Mouse (Mus musculus) heart, postnatal 0 days (tissue): ENCODE data around the gene Asf1a. TPM values are rescaled to one million over a fixed set of nuclear protein-coding genes. Genes with fewer than 3 reads are reported as not detected.
A peak's percentile ranks its signal among the peaks of the same experiment; 100 is the strongest.

Source experiments
- ATAC-seq: fragments of 200-750 bp; cut with Nextera tagmentation; 2 replicates; pipeline ENCODE4 v1.8.0; 2017; ENCODE audit warnings: low read depth, moderate number of reproducible peaks, moderate library complexity; ENCODE audit not compliant: insufficient read depth
- DNase-seq: peaks from one replicate; pipeline ENCODE4 v3.0.0-alpha.2; 2016; ENCODE audit warnings: low spot score
- H3K27ac ChIP-seq: fragments of 300-500 bp; sonication (generic); 2 replicates; pipeline ENCODE4 v1.5.1; 2014; ENCODE audit warnings: low read depth, mild to moderate bottlenecking
- H3K27me3 ChIP-seq: fragments of 300-500 bp; sonication (generic); 2 replicates; pipeline ENCODE4 v1.6.1; 2014; ENCODE audit warnings: low read length, mixed read lengths; ENCODE audit not compliant: control insufficient read depth, insufficient read depth
- H3K36me3 ChIP-seq: fragments of 300-500 bp; sonication (generic); replicated peaks from 2 replicates; pipeline ENCODE4 v1.6.1; 2014; ENCODE audit warnings: low read length, mixed read lengths; ENCODE audit not compliant: control insufficient read depth, insufficient read depth
- H3K4me1 ChIP-seq: fragments of 300-500 bp; sonication (generic); 2 replicates; pipeline ENCODE4 v1.6.1; 2014; ENCODE audit warnings: antibody characterized with exemption; ENCODE audit not compliant: control insufficient read depth, insufficient read depth
- H3K4me2 ChIP-seq: fragments of 300-500 bp; sonication (generic); 2 replicates; pipeline ENCODE4 v1.6.1; 2014; ENCODE audit warnings: low read depth, mild to moderate bottlenecking, low read length, moderate library complexity
- H3K4me3 ChIP-seq: fragments of 300-500 bp; sonication (generic); 2 replicates; pipeline ENCODE4 v1.5.1; 2014; ENCODE audit warnings: low read depth, low read length
- H3K9ac ChIP-seq: fragments of 300-500 bp; sonication (generic); replicated peaks from 2 replicates; pipeline ENCODE4 v1.6.1; 2014; ENCODE audit warnings: low read depth, low read length, mixed read lengths
- H3K9me3 ChIP-seq: fragments of 300-500 bp; sonication (generic); replicated peaks from 2 replicates; pipeline ENCODE4 v1.6.1; 2016; ENCODE audit warnings: low read length; ENCODE audit not compliant: control insufficient read depth
- CTCF ChIP-seq: IDR thresholded peaks from 2 replicates; pipeline ENCODE4 v1.5.1; 2016; ENCODE audit warnings: antibody characterized with exemption, control low read depth, low read depth
- EP300 ChIP-seq: IDR thresholded peaks from 2 replicates; pipeline ENCODE4 v1.6.1; 2016; ENCODE audit warnings: antibody characterized with exemption, low read depth
- WGBS: fragments of 180-500 bp; shearing (Covaris S2); extraction: QIAGEN DNeasy Blood & Tissue Kit; methylation state at CpG from one replicate; pipeline ENCODE4 v1.1.7; 2014; 5-methylcytosine and 5-hydroxymethylcytosine counted together
- polyA plus RNA-seq: library from polyadenylated mRNA; unstranded; fragments of >200 nt; fragmentation: Nextera tagmentation; extraction: Ambion mirVana; gene quantifications from 2 replicates; pipeline ENCODE4 v1.2.1, GENCODE M21; 2015
- total RNA-seq: library from RNA; depleted of rRNA; stranded (reverse); fragments of >200 nt; gene quantifications from 2 replicates; pipeline ENCODE4 v1.2.3, GENCODE M21; 2014; ENCODE audit warnings: low replicate concordance; rRNA removed

Gene Asf1a
- total RNA-seq (20.4 and 40.7 TPM in 2 replicates), polyA plus RNA-seq (65.1 and 66.3 TPM in 2 replicates)

DNA sequence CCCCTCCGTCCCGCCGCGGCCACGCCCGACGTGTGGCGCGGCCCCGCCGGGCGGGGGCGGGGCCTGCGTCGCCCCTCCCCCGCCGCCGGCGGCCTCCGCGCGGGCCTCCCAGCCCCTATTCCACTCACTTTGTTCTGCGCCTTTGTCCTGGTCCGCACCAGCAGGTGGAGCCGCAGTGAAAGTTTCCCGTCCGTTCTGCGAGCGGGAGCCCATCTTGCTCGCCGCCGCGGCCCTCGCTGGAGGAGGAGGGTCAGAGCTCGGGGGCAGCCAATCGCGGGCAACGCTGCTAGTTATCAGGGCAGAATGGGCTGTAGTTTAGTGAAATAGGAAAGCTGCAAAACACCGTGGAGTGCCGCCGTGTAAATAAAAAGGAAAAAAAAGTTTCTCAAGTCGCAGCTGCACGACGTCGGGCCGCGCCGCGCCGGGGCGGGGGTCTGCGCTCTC lies at the start of gene Asf1a:
Asf1a (plus strand) TSS at position 81 of the 444 bp plus-strand sequence.
- peak within 1 kb of the TSS; percentile 74 for H3K4me3 ChIP-seq
- ATAC-seq = peak; percentile 96
- peaks cover 16% of the 10 kb centered on the region for H3K4me1 ChIP-seq
- H3K36me3 ChIP-seq = no peaks in the 10 kb centered on the region; the same call in 1 of the 2 replicates
- peak; percentile 81 for TF ChIP-seq CTCF
- TF ChIP-seq EP300 = no peak
- no peaks in the 10 kb centered on the region for H3K9me3 ChIP-seq
- peak within 1 kb of the TSS; percentile 91 for H3K9ac ChIP-seq
- no peaks in the 10 kb centered on the region for H3K27me3 ChIP-seq
- H3K27ac ChIP-seq = peak within 1 kb of the TSS; percentile 98
- H3K4me2 ChIP-seq = peak within 1 kb of the TSS; percentile 74
- peak; percentile 97 for DNase-seq
- WGBS = under 1% methylated on average over 51 of the region's 52 CpGs

GRCm38 (mm10) chr10:53562001-53562400 lies 34.6 kb upstream of the Asf1a start:
- Histone ChIP-seq H3K36me3 (peaks cover 7% of the 10 kb centered on the region; the same call in 1 of the 2 replicates), H3K4me3 (no peak overlapping the region), H3K4me2 (no peak overlapping the region), H3K27ac (no peak overlapping the region), H3K27me3 (no peaks in the 10 kb centered on the region), H3K9me3 (no peaks in the 10 kb centered on the region), H3K9ac (no peak overlapping the region), H3K4me1 (peaks cover 7% of the 10 kb centered on the region)
- TF ChIP-seq EP300 (no peak), CTCF (no peak)
- DNase-seq = no peak
- WGBS = 77% methylated on average over 5 of the region's 5 CpGs
- no peak for ATAC-seq

DNA sequence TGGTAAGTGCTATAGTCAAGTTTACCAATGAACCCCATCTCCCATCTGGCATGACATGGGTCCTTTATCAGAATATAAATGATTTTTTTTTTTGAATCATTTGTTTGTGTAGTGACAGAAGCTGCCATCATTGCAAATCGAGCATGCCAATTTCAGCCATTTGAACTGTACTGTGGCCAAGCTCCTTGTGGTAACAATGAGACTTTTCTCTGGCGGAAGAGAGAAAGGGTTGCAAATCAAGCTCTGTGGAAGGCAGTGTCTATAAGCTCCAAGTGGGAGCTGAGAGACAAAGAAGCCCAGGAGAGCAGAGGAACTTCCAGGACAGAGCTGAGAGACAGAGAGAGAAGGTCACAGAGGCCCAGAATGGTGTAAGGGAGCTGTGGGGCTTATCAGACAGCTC lies 31.0 kb upstream of the Asf1a start:
- TF ChIP-seq CTCF (no peak), EP300 (no peak)
- no peak for ATAC-seq
- peaks cover 6% of the 10 kb centered on the region for H3K4me1 ChIP-seq
- no peaks in the 10 kb centered on the region; the same call in 1 of the 2 replicates for H3K36me3 ChIP-seq
- H3K4me3 ChIP-seq = no peak overlapping the region
- H3K4me2 ChIP-seq = no peak overlapping the region
- no peak for DNase-seq
- H3K27me3 ChIP-seq = no peaks in the 10 kb centered on the region
- H3K9ac ChIP-seq = no peak overlapping the region
- H3K27ac ChIP-seq = no peak overlapping the region
- H3K9me3 ChIP-seq = no peaks in the 10 kb centered on the region
- WGBS = 87% methylated on average over 2 of the region's 2 CpGs

- no peak overlapping the region for H3K4me2 ChIP-seq
- peaks cover 6% of the 10 kb centered on the region for H3K4me1 ChIP-seq
- ATAC-seq = no peak
- no peak overlapping the region for H3K27ac ChIP-seq
- H3K9ac ChIP-seq = no peak overlapping the region
- H3K27me3 ChIP-seq = no peaks in the 10 kb centered on the region
- no peak overlapping the region for H3K4me3 ChIP-seq
- DNase-seq = no peak
- TF ChIP-seq CTCF = no peak
- TF ChIP-seq EP300 = no peak
- no peaks in the 10 kb centered on the region for H3K9me3 ChIP-seq
- no peaks in the 10 kb centered on the region; the same call in 1 of the 2 replicates for H3K36me3 ChIP-seq
Observed at GRCm38 (mm10) chr10:53568531-53568930, 28.0 kb upstream of the Asf1a start.

- Histone ChIP-seq H3K27me3 (no peaks in the 10 kb centered on the region), H3K27ac (peak overlapping the region; percentile 4), H3K36me3 (no peaks in the 10 kb centered on the region), H3K4me2 (peak overlapping the region; percentile 93), H3K9ac (peak overlapping the region; percentile 38; the same call in 1 of the 2 replicates), H3K4me1 (0 out of 2 replicates have a peak, but pooled peaks cover 10% of the 10 kb centered on the region), H3K9me3 (no peaks in the 10 kb centered on the region), H3K4me3 (peak overlapping the region; percentile 54)
- no peak for TF ChIP-seq EP300
- TF ChIP-seq CTCF = no peak
- peak; percentile 72 for ATAC-seq
- 24% methylated on average over 7 of the region's 7 CpGs for WGBS
- peak; percentile 15 for DNase-seq
Observed at GRCm38 (mm10) chr10:53580137-53580536, 16.4 kb upstream of the Asf1a start.

DNA sequence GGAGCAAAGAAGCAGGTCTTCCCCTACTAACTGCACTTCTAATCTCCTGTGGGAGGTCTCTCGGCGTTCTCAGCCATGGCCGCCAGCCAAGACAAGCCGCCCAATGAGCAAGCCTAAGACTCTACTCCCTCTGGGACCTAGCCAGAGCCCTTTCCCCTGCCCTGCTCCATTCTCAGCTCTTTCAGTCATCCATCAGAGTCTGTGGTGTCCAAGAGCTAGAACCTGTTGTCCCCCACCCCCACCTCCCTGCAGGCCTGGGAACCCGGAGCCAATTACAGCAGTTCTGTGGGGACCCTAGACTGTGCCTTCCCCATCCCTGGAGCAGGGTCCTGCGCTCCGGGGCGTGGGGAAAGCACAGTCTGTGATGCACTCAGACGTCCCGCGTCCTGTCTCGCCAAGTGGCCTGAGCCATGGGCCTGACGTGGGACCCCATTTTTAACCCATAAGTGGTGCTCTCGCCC lies 15.9 kb upstream of the Asf1a start:
- Histone ChIP-seq H3K4me1 (0 out of 2 replicates have a peak, but pooled peaks cover 10% of the 10 kb centered on the region), H3K9ac (peak overlapping the region; percentile 38), H3K27me3 (no peaks in the 10 kb centered on the region), H3K4me3 (peak overlapping the region; percentile 54), H3K36me3 (no peaks in the 10 kb centered on the region), H3K27ac (0 out of 2 replicates have a peak overlapping the region, but pooled peaks have one; percentile 4), H3K9me3 (no peaks in the 10 kb centered on the region), H3K4me2 (peak overlapping the region; percentile 93)
- ATAC-seq (peak; percentile 94), DNase-seq (peak; percentile 88)
- TF ChIP-seq EP300 = no peak
- TF ChIP-seq CTCF = no peak
- 6% methylated on average over 14 of the region's 14 CpGs for WGBS
